Mouse (Mus musculus) heart, postnatal 0 days (tissue): ENCODE results near the gene Raf1. TPM values are rescaled to one million over a fixed set of nuclear protein-coding genes. Genes with fewer than 3 reads are reported as not detected.

Experiments
- ATAC-seq: fragments of 200-750 bp; cut with Nextera tagmentation; 2 replicates; pipeline ENCODE4 v1.8.0; 2017; ENCODE audit warnings: low read depth, moderate number of reproducible peaks, moderate library complexity; ENCODE audit not compliant: insufficient read depth
- DNase-seq: peaks from one replicate; pipeline ENCODE4 v3.0.0-alpha.2; 2016; ENCODE audit warnings: low spot score
- H3K27ac ChIP-seq: fragments of 300-500 bp; sonication (generic); 2 replicates; pipeline ENCODE4 v1.5.1; 2014; ENCODE audit warnings: low read depth, mild to moderate bottlenecking
- H3K27me3 ChIP-seq: fragments of 300-500 bp; sonication (generic); 2 replicates; pipeline ENCODE4 v1.6.1; 2014; ENCODE audit warnings: low read length, mixed read lengths; ENCODE audit not compliant: control insufficient read depth, insufficient read depth
- H3K36me3 ChIP-seq: fragments of 300-500 bp; sonication (generic); replicated peaks from 2 replicates; pipeline ENCODE4 v1.6.1; 2014; ENCODE audit warnings: low read length, mixed read lengths; ENCODE audit not compliant: control insufficient read depth, insufficient read depth
- H3K4me1 ChIP-seq: fragments of 300-500 bp; sonication (generic); 2 replicates; pipeline ENCODE4 v1.6.1; 2014; ENCODE audit warnings: antibody characterized with exemption; ENCODE audit not compliant: control insufficient read depth, insufficient read depth
- H3K4me2 ChIP-seq: fragments of 300-500 bp; sonication (generic); 2 replicates; pipeline ENCODE4 v1.6.1; 2014; ENCODE audit warnings: low read depth, mild to moderate bottlenecking, low read length, moderate library complexity
- H3K4me3 ChIP-seq: fragments of 300-500 bp; sonication (generic); 2 replicates; pipeline ENCODE4 v1.5.1; 2014; ENCODE audit warnings: low read depth, low read length
- H3K9ac ChIP-seq: fragments of 300-500 bp; sonication (generic); replicated peaks from 2 replicates; pipeline ENCODE4 v1.6.1; 2014; ENCODE audit warnings: low read depth, low read length, mixed read lengths
- H3K9me3 ChIP-seq: fragments of 300-500 bp; sonication (generic); replicated peaks from 2 replicates; pipeline ENCODE4 v1.6.1; 2016; ENCODE audit warnings: low read length; ENCODE audit not compliant: control insufficient read depth
- CTCF ChIP-seq: IDR thresholded peaks from 2 replicates; pipeline ENCODE4 v1.5.1; 2016; ENCODE audit warnings: antibody characterized with exemption, control low read depth, low read depth
- EP300 ChIP-seq: IDR thresholded peaks from 2 replicates; pipeline ENCODE4 v1.6.1; 2016; ENCODE audit warnings: antibody characterized with exemption, low read depth
- WGBS: fragments of 180-500 bp; shearing (Covaris S2); extraction: QIAGEN DNeasy Blood & Tissue Kit; methylation state at CpG from one replicate; pipeline ENCODE4 v1.1.7; 2014; 5-methylcytosine and 5-hydroxymethylcytosine counted together
- polyA plus RNA-seq: library from polyadenylated mRNA; unstranded; fragments of >200 nt; fragmentation: Nextera tagmentation; extraction: Ambion mirVana; gene quantifications from 2 replicates; pipeline ENCODE4 v1.2.1, GENCODE M21; 2015
- total RNA-seq: library from RNA; depleted of rRNA; stranded (reverse); fragments of >200 nt; gene quantifications from 2 replicates; pipeline ENCODE4 v1.2.3, GENCODE M21; 2014; ENCODE audit warnings: low replicate concordance

The Raf1 gene
- total and polyA plus RNA-seq, 2 experiments from 2014 or later = 72.3 to 182 TPM

GRCm38 (mm10) chr6:115610301-115610700, 66.1 kb downstream of the Raf1 start:
- no peaks in the 10 kb centered on the region for H3K9me3 ChIP-seq
- TF ChIP-seq CTCF = no peak
- TF ChIP-seq EP300 = no peak
- H3K36me3 ChIP-seq = peaks cover 52% of the 10 kb centered on the region
- H3K27ac ChIP-seq = no peak overlapping the region
- ATAC-seq = no peak
- no peak overlapping the region for H3K9ac ChIP-seq
- 84% methylated on average over 5 of the region's 5 CpGs for WGBS
- no peaks in the 10 kb centered on the region for H3K27me3 ChIP-seq
- DNase-seq = no peak
- no peak overlapping the region for H3K4me3 ChIP-seq
- no peaks in the 10 kb centered on the region for H3K4me1 ChIP-seq
- H3K4me2 ChIP-seq = no peak overlapping the region

DNA sequence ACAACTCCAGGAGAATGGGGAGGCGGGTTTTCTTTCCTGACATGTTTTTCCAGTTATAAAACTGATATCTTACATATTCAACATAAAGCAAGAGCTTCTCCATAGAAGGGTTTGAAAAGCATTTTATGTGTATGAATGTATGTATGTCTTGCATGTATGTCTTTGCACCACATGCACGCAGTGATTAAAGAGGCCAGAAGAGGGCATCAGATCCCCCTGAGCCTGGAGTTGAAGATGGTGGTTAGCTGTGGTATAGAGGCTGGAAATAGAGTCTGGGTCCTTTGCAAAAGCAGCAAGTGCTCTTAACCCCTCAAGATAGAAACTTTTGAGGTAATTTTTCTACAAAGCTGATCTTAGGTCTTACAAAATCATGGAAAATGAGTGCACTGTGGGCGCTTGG, 67.3 kb downstream of the Raf1 start:
- DNase-seq (no peak), ATAC-seq (no peak)
- Histone ChIP-seq H3K27me3 (no peaks in the 10 kb centered on the region), H3K9ac (no peak overlapping the region), H3K27ac (no peak overlapping the region), H3K4me1 (no peaks in the 10 kb centered on the region), H3K4me2 (no peak overlapping the region), H3K36me3 (peaks cover 40% of the 10 kb centered on the region), H3K4me3 (no peak overlapping the region), H3K9me3 (no peaks in the 10 kb centered on the region)
- TF ChIP-seq CTCF (peak; percentile 52), EP300 (no peak)
- WGBS = 72% methylated on average over 3 of the region's 3 CpGs

GRCm38 (mm10) chr6:115607429-115607828, 69.0 kb downstream of the Raf1 start:
- Histone ChIP-seq H3K27me3 (no peaks in the 10 kb centered on the region), H3K4me3 (no peak overlapping the region), H3K4me2 (no peak overlapping the region), H3K36me3 (peaks cover 27% of the 10 kb centered on the region), H3K9me3 (no peaks in the 10 kb centered on the region), H3K9ac (no peak overlapping the region), H3K4me1 (peaks cover 6% of the 10 kb centered on the region; the same call in 1 of the 2 replicates), H3K27ac (no peak overlapping the region)
- TF ChIP-seq CTCF (no peak), EP300 (no peak)
- 64% methylated on average over 4 of the region's 4 CpGs for WGBS
- DNase-seq (no peak), ATAC-seq (no peak)

GRCm38 (mm10) chr6:115606461-115606860, 70.0 kb downstream of the Raf1 start:
- no peak overlapping the region for H3K9ac ChIP-seq
- no peaks in the 10 kb centered on the region for H3K9me3 ChIP-seq
- TF ChIP-seq EP300 = no peak
- TF ChIP-seq CTCF = no peak
- H3K36me3 ChIP-seq = peaks cover 19% of the 10 kb centered on the region
- DNase-seq (no peak), ATAC-seq (no peak)
- no peaks in the 10 kb centered on the region for H3K27me3 ChIP-seq
- peaks cover 8% of the 10 kb centered on the region; the same call in 1 of the 2 replicates for H3K4me1 ChIP-seq
- no peak overlapping the region for H3K4me2 ChIP-seq
- no peak overlapping the region for H3K27ac ChIP-seq
- no peak overlapping the region for H3K4me3 ChIP-seq
- 82% methylated on average over 1 of the region's 1 CpGs for WGBS

GRCm38 (mm10) chr6:115601715-115602523, 74.5 kb downstream of the Raf1 start, which contains the start of gene Mkrn2:
Gene Mkrn2, plus strand, starts transcription at chr6:115601902.
- TF ChIP-seq EP300 (no peak), CTCF (no peak)
- Histone ChIP-seq H3K9me3 (no peaks in the 10 kb centered on the region), H3K36me3 (no peaks in the 10 kb centered on the region), H3K4me1 (peaks cover 8% of the 10 kb centered on the region; the same call in 1 of the 2 replicates), H3K27me3 (no peaks in the 10 kb centered on the region), H3K27ac (peak within 1 kb of the TSS; percentile 89), H3K4me2 (peak within 1 kb of the TSS; percentile 74), H3K4me3 (peak within 1 kb of the TSS; percentile 93), H3K9ac (peak within 1 kb of the TSS; percentile 88)
- peak; percentile 94 for ATAC-seq
- peak; percentile 71 for DNase-seq
- under 1% methylated on average over 58 of the region's 61 CpGs for WGBS

GRCm38 (mm10) chr6:115601322-115601714, 75.1 kb downstream of the Raf1 start:
- peaks cover 8% of the 10 kb centered on the region; the same call in 1 of the 2 replicates for H3K4me1 ChIP-seq
- no peak overlapping the region for H3K9ac ChIP-seq
- H3K4me3 ChIP-seq = peak overlapping the region; percentile 93
- TF ChIP-seq CTCF (no peak), EP300 (no peak)
- no peak for ATAC-seq
- H3K27me3 ChIP-seq = no peaks in the 10 kb centered on the region
- H3K36me3 ChIP-seq = no peaks in the 10 kb centered on the region
- DNase-seq = no peak
- H3K9me3 ChIP-seq = no peaks in the 10 kb centered on the region
- no peak overlapping the region for H3K27ac ChIP-seq
- peak overlapping the region; percentile 74 for H3K4me2 ChIP-seq
- WGBS = 60% methylated on average over 4 of the region's 4 CpGs
